ENCODE assay signal across 16 mouse cellular contexts in the genomic region with DNA sequence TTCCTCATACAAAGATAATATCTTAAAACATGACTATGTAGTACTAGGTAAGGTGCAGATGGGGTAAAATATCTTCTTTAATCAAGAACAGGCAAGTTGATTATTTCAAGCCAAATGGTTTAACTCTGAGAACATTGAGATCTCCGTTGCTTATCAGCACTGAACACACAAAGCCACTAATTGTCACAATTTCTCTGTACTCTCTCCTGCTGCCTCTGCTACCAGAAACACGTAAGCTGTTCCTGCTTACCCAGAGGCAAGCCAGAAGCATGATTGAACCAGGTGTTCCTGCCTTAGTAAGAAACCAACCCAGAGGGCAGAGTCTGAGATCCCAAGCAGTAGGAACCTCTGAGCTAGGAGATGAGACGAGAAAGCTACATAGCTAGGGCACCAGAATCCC.
"Had no signal": no experiment of that assay in that cellular context is flagged by ENCODE, and none has a peak within 500 bp of the region (broad histone marks: within the 10 kb centered on the region; RNA-seq: fewer than 3 reads in every experiment).

No protein-coding gene starts in this region.

- DNase-seq: heart, postnatal 10 days; heart, postnatal 14 days; heart, postnatal 36 days; heart, postnatal 4 days; kidney, adult 11 months; kidney, adult 18-20 months; kidney, adult 2 months; kidney, adult 8-10 months; kidney, adult 9 months; kidney, postnatal 10 days; kidney, postnatal 14 days; kidney, postnatal 25 days; kidney, postnatal 36 days; kidney, postnatal 4 days; layer of hippocampus, adult 9-11 months; layer of hippocampus, postnatal 36 days had no signal
